Mouse (Mus musculus) CH12.LX (cell line): ENCODE data around the gene St5.

Experiments
- BHLHE40 ChIP-seq: IDR thresholded peaks from 2 replicates; pipeline ENCODE4 v1.6.1; 2011; ENCODE audit warnings: mild to moderate bottlenecking, low read depth, low read length, improper control_type of control experiment
- CHD1 ChIP-seq: IDR thresholded peaks from 2 replicates; pipeline ENCODE4 v1.6.1; 2012; ENCODE audit warnings: low read depth, low read length, improper control_type of control experiment, inconsistent platforms
- CTCF ChIP-seq, 2 experiments: IDR thresholded peaks in 1 of 2; conservative IDR thresholded peaks in 1 of 2; 2 replicates each; pipeline ENCODE4 v1.5.1; 2011 to 2012; ENCODE audit warnings: low read depth in 2 of 2, low read length in 2 of 2, improper control_type of control experiment in 1 of 2, inconsistent platforms in 1 of 2, mild to moderate bottlenecking in 1 of 2, moderate library complexity in 1 of 2
- EP300 ChIP-seq: IDR thresholded peaks from 2 replicates; pipeline ENCODE4 v1.6.1; 2011; ENCODE audit warnings: low read length, improper control_type of control experiment
- IRF4 ChIP-seq: IDR thresholded peaks from 2 replicates; pipeline ENCODE4 v1.6.1; 2014; ENCODE audit warnings: low read depth, mild to moderate bottlenecking, inconsistent platforms, low read length, improper control_type of control experiment
- MXI1 ChIP-seq: IDR thresholded peaks from 2 replicates; pipeline ENCODE4 v1.6.1; 2011; ENCODE audit warnings: mild to moderate bottlenecking, low read depth, low read length, improper control_type of control experiment
- NELFE ChIP-seq: IDR thresholded peaks from 2 replicates; pipeline ENCODE4 v1.6.1; 2011; ENCODE audit warnings: low read depth, low read length, improper control_type of control experiment
- PAX5 ChIP-seq: IDR thresholded peaks from 2 replicates; pipeline ENCODE4 v1.6.1; 2012; ENCODE audit warnings: low read length, inconsistent platforms, mixed read lengths
- POLR2A ChIP-seq: IDR thresholded peaks from 2 replicates; pipeline ENCODE4 v1.6.1; 2011; ENCODE audit warnings: low read depth, mild to moderate bottlenecking, improper control_type of control experiment, low read length
- USF1 ChIP-seq: IDR thresholded peaks from 2 replicates; pipeline ENCODE4 v1.6.1; 2014; ENCODE audit warnings: low read depth, mild to moderate bottlenecking, inconsistent platforms, low read length, improper control_type of control experiment
- ZC3H11A ChIP-seq: IDR thresholded peaks from 2 replicates; pipeline ENCODE4 v1.6.1; 2012; ENCODE audit warnings: low read depth, mild to moderate bottlenecking, inconsistent platforms, low read length, improper control_type of control experiment
- ZMIZ1 ChIP-seq: IDR thresholded peaks from 2 replicates; pipeline ENCODE4 v1.6.1; 2012; ENCODE audit warnings: low read depth, mild to moderate bottlenecking, inconsistent platforms, low read length, improper control_type of control experiment
- ZNF384 ChIP-seq: IDR thresholded peaks from 2 replicates; pipeline ENCODE4 v1.6.1; 2012; ENCODE audit warnings: low read depth, low read length, improper control_type of control experiment, inconsistent platforms

- TF ChIP-seq POLR2A (no peak), IRF4 (no peak), CTCF (conservative IDR thresholded peaks at IDR 0.05 in 1 of 2, IDR thresholded peaks at IDR 0.05 in 1 of 2; ENCODE audit: low read depth in 2 of 2, low read length in 2 of 2) (no peak), NELFE (no peak), BHLHE40 (no peak), CHD1 (no peak), EP300 (peak; percentile 24; the same call in 1 of the 2 replicates), ZNF384 (no peak), ZC3H11A (no peak), MXI1 (no peak), ZMIZ1 (no peak), USF1 (no peak), PAX5 (no peak)
Measured at GRCm38 (mm10) chr7:109562154-109562599, 141.2 kb downstream of the St5 start.
